Mouse (Mus musculus) midbrain, postnatal 0 days (tissue): ENCODE measurements around the gene Neu3. TPM values are rescaled to one million over a fixed set of nuclear protein-coding genes. Genes with fewer than 3 reads are reported as not detected.
"Not testable (repeated sequence)": the region's sequence is repeated elsewhere in the genome, so short reads cannot be mapped to it uniquely, and the experiment has no call there.

Experiments used
- ATAC-seq: fragments of 200-750 bp; cut with Nextera tagmentation; 2 replicates; pipeline ENCODE4 v1.8.0; 2017; ENCODE audit warnings: moderate number of reproducible peaks, mild to moderate bottlenecking, moderate TSS enrichment, moderate library complexity; ENCODE audit not compliant: low FRiP score
- DNase-seq: peaks from one replicate; pipeline ENCODE4 v3.0.0-alpha.2; 2015; ENCODE audit warnings: low spot score
- H3K27ac ChIP-seq: fragments of 300-500 bp; sonication (generic); 2 replicates; pipeline ENCODE4 v1.5.1; 2014; ENCODE audit warnings: low read depth, mild to moderate bottlenecking, low read length, mixed read lengths
- H3K27me3 ChIP-seq: fragments of 300-500 bp; sonication (generic); 2 replicates; pipeline ENCODE4 v1.6.1; 2014; ENCODE audit warnings: low read length, control low read depth, mixed read lengths; ENCODE audit not compliant: insufficient read depth
- H3K36me3 ChIP-seq: fragments of 300-500 bp; sonication (generic); 2 replicates; pipeline ENCODE4 v1.6.1; 2014; ENCODE audit warnings: low read length, control low read depth, mixed read lengths; ENCODE audit not compliant: insufficient read depth
- H3K4me1 ChIP-seq: fragments of 300-500 bp; sonication (generic); 2 replicates; pipeline ENCODE4 v1.6.1; 2014; ENCODE audit warnings: mild to moderate bottlenecking, control low read depth, antibody characterized with exemption, low read length, mixed read lengths; ENCODE audit not compliant: insufficient read depth
- H3K4me2 ChIP-seq: fragments of 300-500 bp; sonication (generic); 2 replicates; pipeline ENCODE4 v1.6.1; 2014; ENCODE audit warnings: low read depth, mild to moderate bottlenecking, low read length, mixed read lengths; ENCODE audit not compliant: poor library complexity, severe bottlenecking
- H3K4me3 ChIP-seq: fragments of 300-500 bp; sonication (generic); 2 replicates; pipeline ENCODE4 v1.5.1; 2014; ENCODE audit warnings: low read depth, mild to moderate bottlenecking, low read length, moderate library complexity
- H3K9ac ChIP-seq: fragments of 300-500 bp; sonication (generic); replicated peaks from 2 replicates; pipeline ENCODE4 v1.6.1; 2014; ENCODE audit warnings: mild to moderate bottlenecking, low read length, moderate library complexity, mixed read lengths; ENCODE audit not compliant: poor library complexity, severe bottlenecking
- H3K9me3 ChIP-seq: fragments of 300-500 bp; sonication (generic); 2 replicates; pipeline ENCODE4 v1.6.1; 2016; ENCODE audit warnings: low read length, control low read depth
- CTCF ChIP-seq: IDR thresholded peaks from 2 replicates; pipeline ENCODE4 v1.5.1; 2016; ENCODE audit warnings: antibody characterized with exemption, mild to moderate bottlenecking
- WGBS: fragments of 180-500 bp; shearing (Covaris S2); extraction: QIAGEN DNeasy Blood & Tissue Kit; methylation state at CpG from one replicate; pipeline ENCODE4 v1.1.7; 2014; 5-methylcytosine and 5-hydroxymethylcytosine counted together
- polyA plus RNA-seq: library from polyadenylated mRNA; unstranded; fragments of >200 nt; fragmentation: Nextera tagmentation; extraction: Ambion mirVana; gene quantifications from 2 replicates; pipeline ENCODE4 v1.2.1, GENCODE M21; 2015
- total RNA-seq: library from RNA; depleted of rRNA; stranded (reverse); fragments of >200 nt; gene quantifications from 2 replicates; pipeline ENCODE4 v1.2.3, GENCODE M21; 2014

The Neu3 gene
- total and polyA plus RNA-seq, 2 experiments from 2014 or later = 1.8 TPM

- Histone ChIP-seq H3K9ac (no peak overlapping the region), H3K4me3 (no peak overlapping the region), H3K27me3 (no peaks in the 10 kb centered on the region), H3K4me1 (no peaks in the 10 kb centered on the region), H3K27ac (no peak overlapping the region), H3K36me3 (no peaks in the 10 kb centered on the region), H3K9me3 (no peaks in the 10 kb centered on the region), H3K4me2 (no peak overlapping the region)
- ATAC-seq = no peak
- DNase-seq = no peak
- peak; percentile 54 for TF ChIP-seq CTCF
- 90% methylated on average over 11 of the region's 11 CpGs for WGBS
Measured at GRCm38 (mm10) chr7:99813394-99813793, 14.8 kb downstream of the Neu3 start.

- no peak overlapping the region for H3K4me2 ChIP-seq
- no peak overlapping the region for H3K9ac ChIP-seq
- DNase-seq (no peak), ATAC-seq (no peak)
- no peaks in the 10 kb centered on the region for H3K9me3 ChIP-seq
- no peak overlapping the region for H3K4me3 ChIP-seq
- no peak for TF ChIP-seq CTCF
- no peak overlapping the region for H3K27ac ChIP-seq
- H3K27me3 ChIP-seq = no peaks in the 10 kb centered on the region
- H3K36me3 ChIP-seq = no peaks in the 10 kb centered on the region
- WGBS = 94% methylated on average over 4 of the region's 4 CpGs
- H3K4me1 ChIP-seq = no peaks in the 10 kb centered on the region
Measured at GRCm38 (mm10) chr7:99811661-99812060, 16.6 kb downstream of the Neu3 start.

GRCm38 (mm10) chr7:99810814-99811213 lies 17.4 kb downstream of the Neu3 start:
- DNase-seq = no peak
- Histone ChIP-seq H3K9ac (no peak overlapping the region), H3K4me3 (no peak overlapping the region), H3K36me3 (no peaks in the 10 kb centered on the region), H3K4me1 (no peaks in the 10 kb centered on the region), H3K9me3 (no peaks in the 10 kb centered on the region), H3K4me2 (no peak overlapping the region), H3K27ac (no peak overlapping the region), H3K27me3 (no peaks in the 10 kb centered on the region)
- TF ChIP-seq CTCF = no peak
- 87% methylated on average over 2 of the region's 2 CpGs for WGBS
- ATAC-seq = no peak

GRCm38 (mm10) chr7:99807043-99807442 lies 21.2 kb downstream of the Neu3 start:
- not testable (repeated sequence) for H3K27ac ChIP-seq, H3K4me3 ChIP-seq, H3K9me3 ChIP-seq, H3K4me2 ChIP-seq, DNase-seq, H3K36me3 ChIP-seq, H3K4me1 ChIP-seq, H3K9ac ChIP-seq, ATAC-seq, H3K27me3 ChIP-seq
- 86% methylated on average over 7 of the region's 7 CpGs for WGBS

- Histone ChIP-seq H3K27ac (no peak overlapping the region), H3K4me1 (no peaks in the 10 kb centered on the region), H3K9me3 (no peaks in the 10 kb centered on the region), H3K9ac (no peak overlapping the region), H3K4me2 (no peak overlapping the region), H3K36me3 (no peaks in the 10 kb centered on the region), H3K27me3 (no peaks in the 10 kb centered on the region), H3K4me3 (no peak overlapping the region)
- no peak for TF ChIP-seq CTCF
- ATAC-seq (no peak), DNase-seq (no peak)
- 90% methylated on average over 1 of the region's 1 CpGs for WGBS
Measured at GRCm38 (mm10) chr7:99805340-99805739, 22.9 kb downstream of the Neu3 start.

- not testable (repeated sequence) for H3K27ac ChIP-seq, ATAC-seq, H3K27me3 ChIP-seq, DNase-seq, H3K36me3 ChIP-seq, H3K4me2 ChIP-seq, H3K4me3 ChIP-seq, H3K9me3 ChIP-seq, H3K4me1 ChIP-seq, H3K9ac ChIP-seq
- 85% methylated on average over 3 of the region's 3 CpGs for WGBS
Measured at GRCm38 (mm10) chr7:99804033-99804432, 24.2 kb downstream of the Neu3 start.
